Mouse (Mus musculus) spleen, postnatal 4 days (tissue): ENCODE data around the gene Dyx1c1.

Source experiments
- DNase-seq, 2 experiments: peaks; one replicate each; pipeline ENCODE4 v3.0.0; 2022; ENCODE audit warnings: low spot score in 2 of 2

Dyx1c1 gene

GRCm38 (mm10) chr9:72958521-72959450, at the start of gene Dyx1c1, which contains the start of gene Gm44503:
Gene Dyx1c1 (plus strand): TSS chr9:72958785.
Gene Gm44503 (plus strand): TSS chr9:72958852.
- peak; percentile 64 to 81 for DNase-seq

GRCm38 (mm10) chr9:72911381-72911780, 47.2 kb upstream of the Dyx1c1 start:
- DNase-seq, result no peak

GRCm38 (mm10) chr9:72913551-72913950, 45.0 kb upstream of the Dyx1c1 start:
- DNase-seq, result no peak

DNA sequence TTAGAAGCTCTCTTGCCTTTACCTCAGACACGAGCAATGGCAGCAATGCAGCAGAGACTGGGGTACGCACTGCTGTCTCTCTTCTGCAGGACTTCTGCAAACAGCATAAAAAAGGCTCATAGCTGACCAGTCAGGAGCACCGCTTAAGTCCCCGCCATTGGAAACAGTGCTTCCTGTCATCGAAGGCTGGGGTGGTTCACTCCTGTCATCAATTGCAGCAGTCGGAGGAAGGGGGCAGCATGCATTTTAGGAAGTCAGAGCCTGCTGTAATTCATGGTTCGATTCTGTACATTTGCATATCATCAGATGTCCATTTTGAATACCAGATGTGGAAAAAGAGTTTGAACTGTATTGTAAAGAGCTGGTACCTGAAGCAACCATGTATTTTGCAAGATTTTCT, 42.9 kb upstream of the Dyx1c1 start:
- no peak for DNase-seq

GRCm38 (mm10) chr9:72923068-72923467, 35.5 kb upstream of the Dyx1c1 start:
- DNase-seq, result no peak

DNA sequence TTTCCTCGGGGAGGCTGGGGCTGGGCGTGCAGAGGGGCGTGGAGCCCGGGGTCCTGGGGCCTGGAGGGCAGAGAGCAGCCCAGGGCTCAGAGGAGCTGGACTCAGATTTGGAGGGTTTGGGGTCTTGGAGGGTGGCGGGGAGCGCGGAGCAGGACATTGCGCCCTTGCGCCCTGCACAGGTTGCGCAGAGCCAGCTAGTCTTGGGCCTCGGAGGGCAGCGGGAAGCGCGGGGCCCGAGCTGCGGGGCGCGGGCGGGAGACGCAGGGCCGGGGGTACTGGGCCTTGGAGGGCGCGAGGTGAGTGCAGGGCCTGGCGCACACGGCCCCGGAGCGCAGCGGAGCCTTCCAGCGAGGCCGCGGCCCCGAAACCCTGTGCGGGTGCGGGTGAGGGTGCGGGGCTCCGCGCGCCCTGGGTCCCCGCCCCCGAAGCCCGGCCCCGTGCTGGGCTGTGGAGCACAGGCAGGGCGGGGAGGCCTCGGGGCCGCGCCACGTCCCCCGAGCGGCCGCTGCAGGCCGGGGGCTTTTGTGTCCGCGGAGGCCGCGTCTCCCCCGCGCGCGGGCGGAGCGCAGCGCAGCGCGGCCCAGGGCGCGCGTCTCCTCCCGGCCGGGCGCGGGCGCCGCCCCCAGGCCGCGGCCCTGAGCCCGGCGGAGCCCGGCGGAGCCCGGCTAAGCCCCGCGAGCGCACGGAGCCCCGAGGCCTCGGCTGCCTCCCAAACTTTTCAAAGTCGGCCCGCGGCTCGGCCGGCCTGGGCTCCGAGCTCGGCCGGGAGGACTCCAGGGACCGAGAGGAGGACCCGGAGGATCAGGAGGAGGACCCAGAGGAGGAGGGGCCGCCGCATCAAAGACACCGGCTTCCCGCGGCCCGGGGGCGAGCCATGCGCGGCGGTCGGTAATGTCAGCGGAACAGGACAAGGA, 33.3 kb upstream of the Dyx1c1 start, which contains the start of gene Pygo1:
Pygo1 (plus strand) TSS at position 625 of the 914 bp plus-strand sequence.
- no peak for DNase-seq

- DNase-seq, result no peak
Measured at GRCm38 (mm10) chr9:72925935-72926258, 32.7 kb upstream of the Dyx1c1 start.

GRCm38 (mm10) chr9:72931166-72931790, 27.3 kb upstream of the Dyx1c1 start:
- DNase-seq, result no peak

DNA sequence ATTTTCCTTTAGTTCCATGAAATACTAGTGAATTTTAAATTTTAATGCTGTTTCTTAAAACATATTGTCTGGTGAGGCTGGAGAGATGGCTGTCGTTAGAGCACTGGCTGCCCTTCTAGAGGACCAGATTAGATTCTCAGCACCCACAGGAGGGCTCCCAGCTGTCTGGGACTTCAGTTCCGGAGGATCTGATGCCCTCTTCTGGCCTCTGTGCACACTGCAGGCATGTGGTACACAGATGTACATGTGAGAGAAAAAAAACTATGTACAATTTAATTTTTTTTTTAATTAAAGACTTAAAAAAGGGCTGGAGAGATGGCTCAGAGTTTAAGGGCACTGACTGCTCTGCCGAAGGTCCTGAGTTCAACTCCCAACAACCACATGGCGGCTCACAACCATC, 23.3 kb upstream of the Dyx1c1 start:
- no peak for DNase-seq

- DNase-seq, result no peak
Measured at GRCm38 (mm10) chr9:72936301-72936700, 22.3 kb upstream of the Dyx1c1 start.

DNA sequence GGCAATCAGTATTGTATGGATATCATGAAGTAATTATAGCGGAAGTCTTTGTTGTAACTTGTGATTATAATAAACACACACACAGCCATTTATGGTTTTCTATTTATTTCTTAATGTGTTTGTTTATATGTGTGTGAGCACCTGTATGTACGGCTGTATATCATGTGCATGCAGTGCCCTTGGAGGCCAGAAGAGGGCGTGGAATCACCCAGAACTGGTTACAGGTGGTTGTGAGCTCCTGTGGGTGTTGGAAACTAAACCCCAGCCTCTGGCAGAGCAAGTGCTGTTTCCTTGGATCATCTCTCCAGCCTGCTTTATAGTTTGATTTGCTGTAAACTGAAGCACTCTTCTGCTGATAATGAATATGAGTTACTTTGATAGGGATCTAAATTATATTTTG, 15.2 kb upstream of the Dyx1c1 start:
- no peak for DNase-seq

DNA sequence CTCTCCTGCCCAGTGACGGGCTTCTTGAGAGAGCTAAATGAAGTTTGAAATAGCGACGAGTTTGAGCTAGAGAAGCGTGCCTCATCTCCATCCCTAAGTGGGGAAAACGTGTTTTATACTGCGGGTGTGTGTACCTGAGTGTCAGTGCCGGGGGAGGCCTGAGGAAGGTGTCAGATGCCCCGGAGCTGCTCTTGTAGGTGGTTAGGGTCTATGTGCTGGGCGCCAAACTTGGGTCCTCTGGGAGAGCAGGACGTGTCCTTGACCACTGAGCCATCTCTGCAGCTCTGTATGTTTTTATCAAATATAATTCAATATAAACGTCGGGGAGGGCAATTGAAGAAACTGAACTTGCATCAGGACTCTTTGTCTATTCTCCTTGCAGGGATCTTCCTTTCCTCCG, 14.3 kb upstream of the Dyx1c1 start:
- no peak for DNase-seq

DNA sequence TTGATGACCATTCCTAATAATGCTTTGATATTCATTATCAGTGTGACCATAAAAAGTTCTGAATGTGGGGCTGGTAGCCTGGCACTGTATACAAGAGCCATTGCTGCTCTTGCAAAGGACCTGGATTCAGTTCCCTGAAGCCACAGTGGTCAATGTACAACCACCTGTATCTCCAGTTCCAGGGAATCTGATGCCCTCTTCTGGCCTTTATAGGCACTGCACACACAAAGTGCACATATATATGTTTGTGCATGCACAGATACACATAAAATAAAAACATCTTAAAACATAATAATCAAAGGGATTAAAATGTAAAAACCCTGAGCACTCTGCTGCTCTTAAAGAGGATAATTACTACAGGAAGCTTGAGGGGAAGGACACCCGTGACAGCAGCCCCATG, 11.6 kb upstream of the Dyx1c1 start:
- no peak for DNase-seq

- DNase-seq, result no peak
Measured at GRCm38 (mm10) chr9:72949572-72949971, 9.0 kb upstream of the Dyx1c1 start.

DNA sequence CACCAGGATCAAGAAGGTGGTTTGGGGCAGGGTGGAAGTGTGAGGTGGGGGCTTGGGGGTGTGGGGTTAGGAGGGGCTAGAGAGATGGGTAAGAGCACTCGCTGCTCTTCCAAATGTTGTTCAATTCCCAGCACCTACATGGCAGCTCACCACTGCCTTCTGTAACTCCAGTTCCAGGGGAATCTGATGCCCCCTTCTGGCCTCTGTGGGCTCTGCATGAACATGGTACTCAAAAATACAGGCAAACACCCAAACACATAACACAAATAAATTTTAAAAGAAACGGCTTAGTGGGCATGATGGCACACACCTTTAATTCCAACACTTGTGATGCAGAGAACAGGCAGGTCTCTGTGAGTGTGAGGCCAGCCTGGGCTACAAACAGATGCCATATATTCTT, 3.8 kb upstream of the Dyx1c1 start:
- no peak for DNase-seq

GRCm38 (mm10) chr9:72955546-72955945, 3.0 kb upstream of the Dyx1c1 start:
- peak; percentile 47 to 75 for DNase-seq

DNA sequence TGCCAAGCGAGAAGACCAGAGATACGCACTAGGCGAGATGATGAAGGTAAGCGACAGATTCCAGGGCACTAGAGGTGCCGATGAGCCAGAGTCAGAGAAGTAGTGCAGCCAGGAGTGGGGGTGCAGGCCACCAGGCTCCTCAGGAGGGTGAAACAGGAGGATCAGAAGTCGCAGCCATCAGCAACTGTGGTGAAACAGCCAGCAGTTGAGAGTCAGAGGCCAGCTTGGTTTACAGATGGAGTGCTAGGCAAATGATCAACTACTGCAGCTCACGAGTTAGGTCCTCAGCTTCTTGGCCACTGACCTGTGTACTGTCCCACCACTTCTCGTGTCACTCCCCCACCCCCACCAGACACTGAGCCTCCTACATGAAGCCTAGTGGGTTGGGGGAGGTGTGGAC, 2.8 kb downstream of the Dyx1c1 start:
- DNase-seq, result no peak

DNA sequence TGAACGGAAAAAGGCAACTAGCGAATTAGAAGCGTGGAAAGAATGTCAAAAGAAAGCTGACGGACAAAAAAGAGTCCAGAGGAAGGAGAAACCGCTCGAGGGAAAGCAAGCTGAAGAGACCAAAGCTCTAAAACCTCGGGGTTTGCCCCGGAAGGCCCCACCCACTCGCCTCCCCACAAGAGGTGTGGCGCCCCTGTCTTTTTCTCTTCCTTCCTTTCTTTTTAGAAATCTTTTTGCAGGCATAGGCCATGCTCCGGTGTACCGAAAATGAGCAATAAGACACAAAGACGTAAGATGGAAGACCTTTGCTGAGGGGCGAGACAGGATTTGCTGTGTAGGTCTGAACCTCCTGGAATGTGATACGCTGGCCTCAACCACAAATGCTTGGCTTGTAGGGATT, 3.4 kb downstream of the Dyx1c1 start:
- DNase-seq, result peak in 1 of 2 experiments; percentile 38

GRCm38 (mm10) chr9:72968349-72969061, 9.9 kb downstream of the Dyx1c1 start:
- DNase-seq, result peak in 1 of 2 experiments; percentile 32

DNA sequence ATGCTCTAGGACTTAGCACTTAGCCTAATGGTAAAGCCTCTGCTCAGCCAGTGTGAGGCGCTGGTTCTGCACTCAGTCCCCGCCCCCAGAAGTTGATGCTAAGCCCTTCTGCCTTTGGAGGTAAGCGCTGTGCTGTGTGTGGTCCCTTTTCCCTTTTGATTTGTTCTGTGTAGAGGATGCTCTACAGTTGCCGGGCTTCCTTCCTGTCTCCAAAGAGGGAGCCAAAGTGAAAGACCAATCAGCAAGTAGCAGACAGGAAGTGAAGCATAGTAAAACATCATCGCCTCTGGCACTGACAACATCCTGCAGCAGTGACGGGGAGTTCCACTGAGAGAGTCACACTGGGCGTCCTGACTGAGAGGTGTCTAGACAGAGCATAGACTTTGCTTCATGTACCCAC, 11.3 kb downstream of the Dyx1c1 start:
- DNase-seq, result no peak

GRCm38 (mm10) chr9:72972435-72972834, 13.8 kb downstream of the Dyx1c1 start:
- no peak for DNase-seq
